Mouse (Mus musculus): ENCODE results near the gene Pigg.
"Not testable (repeated sequence)": the region's sequence is repeated elsewhere in the genome, so short reads cannot be mapped to it uniquely, and the experiment has no call there.

DNA sequence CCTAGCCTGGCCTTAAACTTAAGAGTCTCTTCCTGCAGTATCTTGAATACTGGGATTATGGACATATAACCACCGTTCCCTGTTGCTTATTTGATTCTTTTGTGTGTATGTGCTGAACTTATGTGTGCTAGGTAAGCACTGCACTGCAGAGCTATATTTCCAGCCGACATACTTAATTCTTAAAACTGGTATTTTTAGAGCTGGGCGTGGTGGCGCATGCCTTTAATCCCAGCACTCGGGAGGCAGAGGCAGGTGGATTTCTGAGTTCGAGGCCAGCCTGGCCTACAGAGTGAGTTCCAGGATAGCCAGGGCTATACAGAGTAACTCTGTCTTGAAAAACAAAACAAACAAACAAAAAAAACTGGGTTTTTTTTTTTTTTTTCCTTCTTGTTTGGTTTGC is 41.1 kb upstream of the Pigg start:
- not testable (repeated sequence) for TF ChIP-seq EP300, CTCF (IDR thresholded peaks at IDR 0.05; ENCODE audit: low read depth)
